Comparison of ENCODE assay signal across 8 mouse cellular contexts in the genomic region with DNA sequence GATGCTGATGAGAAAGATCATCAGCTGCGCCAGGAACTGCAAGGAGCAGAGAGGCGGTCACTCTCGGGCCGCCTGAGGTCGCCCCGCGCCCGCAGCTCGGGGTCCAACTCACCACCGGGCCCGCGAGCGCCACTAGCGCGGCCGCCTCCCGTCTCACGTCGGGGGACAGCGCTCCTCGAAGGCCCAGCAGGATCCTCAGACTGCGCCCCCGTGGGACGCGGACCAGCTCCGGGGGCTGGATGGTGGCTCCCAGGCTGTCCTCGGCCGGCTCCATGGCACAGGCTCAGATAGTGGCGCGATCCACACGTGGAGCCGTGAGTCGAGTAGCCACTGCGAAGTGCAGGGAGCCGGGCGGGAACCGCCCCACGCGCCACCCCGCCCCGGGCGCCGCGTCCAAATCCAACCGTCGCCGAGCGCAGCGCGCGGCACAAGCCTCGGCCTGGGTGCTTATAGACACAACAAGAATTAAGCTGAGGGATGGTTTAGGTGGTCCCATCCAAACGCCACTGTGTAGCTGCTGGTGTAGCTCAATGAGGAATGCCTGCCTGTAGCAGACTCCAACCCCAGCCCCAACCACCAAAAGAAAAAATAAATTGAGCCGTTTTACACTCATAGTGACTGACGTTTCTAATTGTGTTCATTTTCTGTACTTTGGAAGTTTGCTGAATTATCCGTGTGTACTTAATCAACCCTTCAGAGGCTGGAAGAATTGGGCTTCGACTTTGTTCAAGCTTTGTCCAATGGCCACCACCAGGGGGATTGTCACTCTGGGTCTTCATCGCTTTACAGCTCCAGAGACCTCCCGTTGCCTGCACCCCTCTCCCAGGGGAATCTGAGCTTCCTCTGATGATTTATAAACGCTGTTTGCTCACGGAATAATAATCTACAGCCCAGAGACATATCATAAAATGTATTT. TPM values are rescaled to one million over a fixed set of nuclear protein-coding genes. Genes with fewer than 3 reads are reported as not detected.
DNase-seq lines count a peak whose midpoint lies in the region; ATAC-seq and TF ChIP-seq lines count a peak whose summit lies in the region.

A gene (minus strand): TSS at position 356 of the 916 bp plus-strand sequence.

- H3K4me3 ChIP-seq in thymus, adult 2 months (ENCODE audit: control insufficient read depth, insufficient read depth, low read length), result no peak within 1 kb of the TSS
- peak within 1 kb of the TSS; percentile 30 for H3K4me3 ChIP-seq in embryonic facial prominence, embryonic 11.5 days (ENCODE audit: low read depth, low read length)
- H3K4me3 ChIP-seq in hindbrain, embryonic 14.5 days (replicated peaks; ENCODE audit: low read length), result peak within 1 kb of the TSS; percentile 35
- peak within 1 kb of the TSS; percentile 32 for H3K4me3 ChIP-seq in liver, embryonic 15.5 days (replicated peaks)
- H3K4me3 ChIP-seq in olfactory bulb, adult 2 months (ENCODE audit: insufficient read depth, low read depth, low read length), result peak within 1 kb of the TSS; percentile 17; the same call in 1 of the 2 replicates

- H3K27me3 ChIP-seq in thymus, adult 2 months (ENCODE audit: control insufficient read depth, insufficient read depth, low read length), result peaks cover 6% of the 10 kb centered on the region; the same call in 1 of the 2 replicates
- peaks cover 21% of the 10 kb centered on the region for H3K27me3 ChIP-seq in embryonic facial prominence, embryonic 11.5 days (ENCODE audit: control insufficient read depth, insufficient read depth, low read length)
- H3K27me3 ChIP-seq in hindbrain, embryonic 14.5 days (ENCODE audit: control insufficient read depth, insufficient read depth, low read length), result peaks cover 36% of the 10 kb centered on the region
- peaks cover 71% of the 10 kb centered on the region for H3K27me3 ChIP-seq in liver, embryonic 15.5 days

- H3K4me1 ChIP-seq in thymus, adult 2 months (replicated peaks; ENCODE audit: control insufficient read depth, insufficient read depth, low read length), result no peaks in the 10 kb centered on the region
- H3K4me1 ChIP-seq in embryonic facial prominence, embryonic 11.5 days (ENCODE audit: control insufficient read depth, insufficient read depth, low read length), result peaks cover 4% of the 10 kb centered on the region; the same call in 1 of the 2 replicates
- peaks cover 13% of the 10 kb centered on the region for H3K4me1 ChIP-seq in hindbrain, embryonic 14.5 days (replicated peaks; ENCODE audit: control insufficient read depth, insufficient read depth, low read length)
- 0 out of 2 replicates have a peak, but pooled peaks cover 5% of the 10 kb centered on the region for H3K4me1 ChIP-seq in liver, embryonic 15.5 days (replicated peaks)
- H3K4me1 ChIP-seq in olfactory bulb, adult 2 months (ENCODE audit: control insufficient read depth, insufficient read depth, low read length), result peaks cover 7% of the 10 kb centered on the region

- H3K9ac ChIP-seq in embryonic facial prominence, embryonic 11.5 days (replicated peaks; ENCODE audit: low read length), result peak within 1 kb of the TSS; percentile 40; the same call in 1 of the 2 replicates
- peak within 1 kb of the TSS; percentile 49 for H3K9ac ChIP-seq in hindbrain, embryonic 14.5 days
- H3K9ac ChIP-seq in liver, embryonic 15.5 days, result no peak within 1 kb of the TSS

- TF ChIP-seq POLR2A in thymus, adult 2 months (IDR thresholded peaks at IDR 0.05; ENCODE audit: control insufficient read depth, extremely low read depth, insufficient read depth, low read length, poor library complexity), result no peak
- TF ChIP-seq POLR2A in olfactory bulb, adult 2 months (IDR thresholded peaks at IDR 0.05; ENCODE audit: insufficient read depth, low read depth, low read length), result no peak

- 11% methylated on average over 61 of the region's 61 CpGs for WGBS in thymus, adult 2 months
- WGBS in embryonic facial prominence, embryonic 11.5 days, result 4% methylated on average over 61 of the region's 61 CpGs
- 3% methylated on average over 60 of the region's 61 CpGs for WGBS in hindbrain, embryonic 14.5 days
- 7% methylated on average over 61 of the region's 61 CpGs for WGBS in liver, embryonic 15.5 days (ENCODE audit: insufficient replicate concordance)
- 6% methylated on average over 61 of the region's 61 CpGs for WGBS in olfactory bulb, adult 2 months

- H3K36me3 ChIP-seq in thymus, adult 2 months (ENCODE audit: control insufficient read depth, insufficient read depth, low read length), result no peaks in the 10 kb centered on the region
- H3K36me3 ChIP-seq in embryonic facial prominence, embryonic 11.5 days (replicated peaks; ENCODE audit: control insufficient read depth, insufficient read depth, low read depth, low read length), result no peaks in the 10 kb centered on the region
- H3K36me3 ChIP-seq in hindbrain, embryonic 14.5 days (replicated peaks; ENCODE audit: control insufficient read depth, insufficient read depth), result no peaks in the 10 kb centered on the region
- no peaks in the 10 kb centered on the region for H3K36me3 ChIP-seq in liver, embryonic 15.5 days (replicated peaks)

- no peak for TF ChIP-seq CTCF in thymus, adult 2 months (IDR thresholded peaks at IDR 0.05; ENCODE audit: borderline replicate concordance, control insufficient read depth, extremely low read depth, insufficient read depth, low read length, poor library complexity)
- TF ChIP-seq CTCF in olfactory bulb, adult 2 months (IDR thresholded peaks at IDR 0.05; ENCODE audit: insufficient read depth, low read depth, low read length), result no peak

- peak within 1 kb of the TSS; percentile 70 for H3K4me2 ChIP-seq in embryonic facial prominence, embryonic 11.5 days (ENCODE audit: low read depth, low read length)
- H3K4me2 ChIP-seq in hindbrain, embryonic 14.5 days (replicated peaks), result peak within 1 kb of the TSS; percentile 64
- H3K4me2 ChIP-seq in liver, embryonic 15.5 days, result peak within 1 kb of the TSS; percentile 64

- H3K9me3 ChIP-seq in embryonic facial prominence, embryonic 11.5 days (replicated peaks; ENCODE audit: control insufficient read depth, low read length), result no peaks in the 10 kb centered on the region
- H3K9me3 ChIP-seq in hindbrain, embryonic 14.5 days (ENCODE audit: control insufficient read depth, low read length), result no peaks in the 10 kb centered on the region
- H3K9me3 ChIP-seq in liver, embryonic 15.5 days (replicated peaks), result no peaks in the 10 kb centered on the region

- no peak for ATAC-seq in embryonic facial prominence, embryonic 11.5 days (replicated peaks; ENCODE audit: insufficient number of reproducible peaks, low FRiP score, low TSS enrichment, low read depth)
- ATAC-seq in hindbrain, embryonic 14.5 days (ENCODE audit: low FRiP score), result no peak
- ATAC-seq in liver, embryonic 15.5 days (ENCODE audit: insufficient read depth), result no peak

- no peak within 1 kb of the TSS for H3K27ac ChIP-seq in thymus, adult 2 months (ENCODE audit: control insufficient read depth, insufficient read depth, low read length)
- no peak within 1 kb of the TSS for H3K27ac ChIP-seq in embryonic facial prominence, embryonic 11.5 days (replicated peaks; ENCODE audit: low read depth, low read length)
- H3K27ac ChIP-seq in hindbrain, embryonic 14.5 days, result no peak within 1 kb of the TSS
- H3K27ac ChIP-seq in liver, embryonic 15.5 days (replicated peaks), result no peak within 1 kb of the TSS
- H3K27ac ChIP-seq in olfactory bulb, adult 2 months (ENCODE audit: insufficient read depth, low read depth, low read length), result no peak within 1 kb of the TSS

- DNase-seq in thymus, adult 2 months, result peak; percentile 13
- no peak for DNase-seq in thymus, adult 18-20 months
- DNase-seq in embryonic facial prominence, embryonic 11.5 days (ENCODE audit: low spot score), result peak; percentile 70
- DNase-seq in hindbrain, embryonic 14.5 days (ENCODE audit: low spot score), result peak; percentile 40
- no peak for DNase-seq in adipocyte (ENCODE audit: low spot score)
- no peak for DNase-seq in left cerebral cortex, adult 8-10 months (ENCODE audit: low spot score in 2 of 2)

RNA-seq across cellular contexts. Expression of the gene that starts here (rescaled TPM):
- polyA plus RNA-seq in thymus, adult 2 months (2012; rRNA removed), result 0.51 and 0.67 TPM in 2 replicates
- not detected in 2 replicates for polyA plus RNA-seq in embryonic facial prominence, embryonic 11.5 days (2014; fragmentation: Nextera tagmentation; extraction: Ambion mirVana)
- 0.08 TPM in 1 of 2 replicates, not detected in the other for polyA plus RNA-seq in hindbrain, embryonic 14.5 days (2014; fragmentation: Nextera tagmentation; extraction: Ambion mirVana)
- 0.03 and 0.06 TPM in 2 replicates for polyA plus RNA-seq in liver, embryonic 15.5 days (2015; fragmentation: Nextera tagmentation; extraction: Ambion mirVana)
- not detected in 2 replicates for polyA plus RNA-seq in olfactory bulb, adult 2 months (2012; ENCODE audit: insufficient read depth, insufficient read length, low replicate concordance, missing spikeins)
- total RNA-seq in left cerebral cortex, adult 8-10 months (2022), result under 1 TPM; 0.23 to 0.55 (median 0.27) TPM

Comparison
In these comparisons a context has a peak if more than half of its experiments do, and no peak if none do; other contexts are left out.
1. Peak in DNase-seq in thymus, adult 2 months; RNA of the gene not detected or under 1 TPM.
2. Peak in DNase-seq, H3K4me3 ChIP-seq, H3K9ac ChIP-seq and H3K4me2 ChIP-seq in embryonic facial prominence, embryonic 11.5 days; RNA of the gene not detected or under 1 TPM.
3. Peak in DNase-seq, H3K4me3 ChIP-seq, H3K9ac ChIP-seq and H3K4me2 ChIP-seq in hindbrain, embryonic 14.5 days; RNA of the gene not detected or under 1 TPM.